Mouse (Mus musculus): Measurements from ENCODE around the gene Arl6ip1.

Arl6ip1 gene

DNA sequence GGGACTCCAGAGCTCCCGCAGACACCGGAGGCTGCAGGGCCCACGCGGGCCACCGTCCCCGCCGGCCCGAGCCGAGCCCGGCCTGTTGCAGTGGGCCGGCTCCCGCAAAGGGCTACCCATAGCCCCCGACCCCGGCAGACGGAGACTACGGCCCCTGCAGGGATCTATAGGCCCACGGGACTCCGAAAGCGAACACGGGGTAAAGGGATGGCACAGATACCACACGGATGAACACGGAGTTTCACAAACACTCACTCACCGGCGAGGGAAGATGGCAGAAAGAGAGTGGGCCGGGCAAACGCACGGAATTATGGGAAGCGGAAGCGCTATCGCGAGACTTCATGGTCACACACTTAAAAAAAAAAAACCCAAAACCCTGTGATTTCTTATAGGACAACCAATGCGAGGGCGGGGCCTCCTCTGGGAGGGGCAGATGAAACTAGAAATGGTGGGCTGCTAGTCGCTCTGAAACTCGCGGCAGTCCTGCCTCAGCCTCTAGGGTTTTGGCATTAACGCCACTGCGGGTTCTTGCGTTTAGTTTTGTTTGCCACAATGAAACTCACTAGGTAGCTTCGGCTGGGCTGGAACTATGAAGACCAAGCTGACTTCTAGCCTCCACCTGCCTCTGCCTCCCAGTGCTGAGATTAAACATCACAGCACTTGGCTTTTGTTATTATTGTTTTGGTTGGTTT, 13.4 kb downstream of the Arl6ip1 start, which contains the start of gene Rps15a:
Gene Rps15a (minus strand): TSS at position 312 of the 692 bp plus-strand sequence.
- DNase-seq, result peak; percentile 95

DNA sequence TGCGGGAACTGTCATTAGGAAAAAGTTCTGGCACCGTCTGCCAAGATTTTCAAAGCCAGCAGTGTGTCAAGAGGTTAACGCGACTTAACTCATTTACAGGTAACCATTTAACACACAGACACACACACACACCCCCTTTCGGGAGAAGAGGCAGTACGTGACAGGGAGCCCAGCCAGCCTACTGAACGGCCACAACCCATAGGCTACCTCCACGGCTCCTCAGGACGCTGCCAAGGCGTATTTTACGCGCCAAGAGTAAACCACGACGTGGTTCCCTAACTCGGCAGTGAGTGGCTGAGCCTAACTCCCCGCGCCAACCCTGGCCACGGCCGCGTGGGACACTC, 14.0 kb downstream of the Arl6ip1 start:
- no peak for DNase-seq

DNA sequence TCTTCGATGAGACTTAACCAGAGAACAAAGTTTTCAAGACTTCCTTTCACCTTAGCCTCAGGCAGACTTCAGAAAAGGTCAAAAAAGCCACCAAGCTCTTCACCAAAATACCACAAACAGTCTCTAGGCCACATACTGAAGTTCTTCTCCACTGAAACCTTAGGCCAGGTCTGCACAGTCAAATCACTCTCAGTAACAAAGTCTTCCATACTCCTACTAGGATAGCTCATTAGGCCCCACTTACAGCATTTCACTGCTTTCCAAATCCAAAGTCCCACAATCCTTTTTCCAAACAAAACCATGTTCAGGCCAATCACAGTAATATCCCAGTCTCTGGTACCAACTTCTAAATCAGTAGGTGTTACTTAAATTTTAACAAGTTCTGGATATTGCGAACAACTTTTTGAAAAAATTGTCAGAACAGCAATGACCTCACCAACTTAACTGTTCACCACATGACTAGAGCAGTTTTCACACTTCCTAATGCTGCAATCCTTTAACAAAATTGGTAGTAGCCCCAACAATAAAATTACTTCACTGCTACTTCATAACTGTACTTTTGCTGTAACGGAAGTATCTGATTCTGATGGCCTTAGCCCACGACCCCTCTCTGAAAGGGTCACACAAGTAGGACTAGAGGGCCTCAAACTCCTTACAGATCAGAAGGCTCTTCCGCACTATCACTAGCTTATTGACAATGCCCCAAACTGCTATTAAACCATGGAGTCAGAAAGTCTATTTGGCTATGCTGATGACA, 15.7 kb downstream of the Arl6ip1 start:
- DNase-seq, result no peak

DNA sequence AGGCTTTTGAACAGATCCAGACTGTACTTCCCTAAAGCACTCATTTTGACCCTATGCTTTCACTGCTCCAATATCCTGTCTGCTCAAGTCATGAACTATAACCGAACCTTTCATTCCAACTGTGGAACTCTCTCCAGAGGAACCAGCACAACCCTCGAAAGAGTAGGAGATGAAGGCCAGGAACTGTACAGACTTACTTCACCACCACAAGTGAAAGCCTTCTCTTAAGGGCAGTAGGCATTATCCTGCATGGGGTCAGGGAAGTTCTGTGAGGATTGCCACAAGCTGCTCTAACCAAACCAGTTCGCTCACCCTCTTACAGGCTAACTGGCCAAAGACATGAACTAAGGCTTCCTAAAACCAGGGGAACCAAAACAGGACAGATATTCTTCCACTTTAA, 18.3 kb downstream of the Arl6ip1 start:
- DNase-seq, result no peak

DNA sequence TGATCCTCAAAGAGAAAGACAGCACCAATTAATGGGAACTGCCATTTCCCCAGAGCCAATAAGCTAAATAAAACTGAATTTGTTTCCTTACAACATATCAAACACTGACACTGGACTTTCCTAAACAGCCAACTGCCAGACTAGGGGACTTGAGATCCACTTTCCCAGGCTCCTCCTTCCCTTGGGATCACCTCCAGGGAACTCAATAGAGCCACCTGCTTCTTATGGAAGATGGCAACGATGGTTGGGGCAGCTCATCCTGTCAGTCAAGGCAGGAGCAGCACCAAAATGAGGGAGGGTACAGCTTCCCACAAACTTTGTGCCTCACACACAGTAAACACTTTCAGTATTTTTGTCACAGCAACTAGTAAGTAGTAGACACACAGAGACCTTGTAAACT, 21.8 kb downstream of the Arl6ip1 start:
- DNase-seq, result no peak

DNA sequence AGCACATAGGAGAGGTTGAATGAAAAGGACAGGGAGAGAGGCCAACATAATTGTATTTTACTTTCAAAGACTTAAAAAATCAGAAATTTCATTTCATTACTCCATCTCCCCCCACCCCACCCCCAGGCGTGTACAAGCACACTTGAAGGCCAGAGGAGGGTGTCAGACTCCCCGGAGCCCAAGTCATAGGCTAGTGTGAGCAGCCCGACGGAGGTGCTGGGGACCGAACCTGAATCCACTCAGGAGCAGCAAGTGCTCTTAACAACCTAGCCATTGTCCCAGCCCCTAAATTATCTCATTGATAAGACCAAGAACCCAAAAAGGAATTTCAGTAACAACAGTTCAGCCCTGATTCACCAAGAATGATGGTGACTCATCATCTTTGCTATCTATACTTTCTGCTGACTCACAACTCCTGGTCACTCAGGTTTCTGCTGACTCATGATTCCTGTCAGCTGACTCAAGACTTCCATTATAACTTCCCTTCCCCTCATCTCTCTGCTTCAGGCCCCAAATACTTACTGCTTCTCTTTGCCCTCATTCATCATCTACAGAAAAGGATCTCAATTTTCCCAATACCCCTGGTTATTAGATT, 24.9 kb downstream of the Arl6ip1 start:
- DNase-seq, result no peak

DNA sequence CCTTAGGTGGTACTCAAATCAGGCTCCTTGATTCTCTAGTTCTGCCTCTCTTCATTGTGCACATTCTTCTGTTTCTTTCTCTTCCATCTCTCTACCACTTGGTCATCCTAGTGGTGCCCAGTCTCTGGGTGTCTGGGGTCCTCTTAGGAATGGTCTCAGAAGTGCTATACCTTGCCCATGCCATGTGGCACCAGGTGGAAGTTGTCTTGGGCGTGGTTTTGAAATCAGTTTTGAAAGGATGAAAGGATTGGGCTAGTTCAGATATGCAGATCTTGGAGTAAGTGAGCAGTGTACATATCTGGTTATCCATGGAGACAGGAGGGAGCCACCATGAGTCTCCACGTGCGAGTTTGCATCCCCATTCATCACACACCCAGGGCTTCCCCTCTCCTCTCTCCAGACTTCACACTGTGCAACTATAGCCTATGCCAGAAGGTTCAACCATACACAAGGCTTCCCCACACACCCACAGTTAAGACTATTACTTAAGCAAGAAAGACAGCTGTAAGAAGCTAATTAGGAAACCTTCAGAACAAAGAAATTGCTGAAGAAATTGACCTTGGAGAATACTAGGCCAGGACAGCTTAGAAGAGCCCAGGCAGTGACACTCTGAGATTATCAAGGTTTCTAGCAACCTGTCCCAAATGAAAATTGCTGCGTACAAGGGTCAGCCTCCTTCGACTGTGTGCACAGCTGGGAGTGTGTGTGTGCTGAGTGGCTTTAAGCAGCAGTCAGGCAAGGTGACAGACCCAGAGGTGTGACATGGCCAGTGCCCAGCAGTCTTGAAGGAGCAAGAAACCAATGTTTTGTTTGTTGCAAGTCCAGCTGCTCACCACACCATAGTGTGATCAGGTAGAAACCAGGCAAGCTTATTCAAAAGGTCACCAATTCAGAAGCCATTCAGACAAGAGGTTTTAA, 25.7 kb downstream of the Arl6ip1 start:
- DNase-seq, result no peak

DNA sequence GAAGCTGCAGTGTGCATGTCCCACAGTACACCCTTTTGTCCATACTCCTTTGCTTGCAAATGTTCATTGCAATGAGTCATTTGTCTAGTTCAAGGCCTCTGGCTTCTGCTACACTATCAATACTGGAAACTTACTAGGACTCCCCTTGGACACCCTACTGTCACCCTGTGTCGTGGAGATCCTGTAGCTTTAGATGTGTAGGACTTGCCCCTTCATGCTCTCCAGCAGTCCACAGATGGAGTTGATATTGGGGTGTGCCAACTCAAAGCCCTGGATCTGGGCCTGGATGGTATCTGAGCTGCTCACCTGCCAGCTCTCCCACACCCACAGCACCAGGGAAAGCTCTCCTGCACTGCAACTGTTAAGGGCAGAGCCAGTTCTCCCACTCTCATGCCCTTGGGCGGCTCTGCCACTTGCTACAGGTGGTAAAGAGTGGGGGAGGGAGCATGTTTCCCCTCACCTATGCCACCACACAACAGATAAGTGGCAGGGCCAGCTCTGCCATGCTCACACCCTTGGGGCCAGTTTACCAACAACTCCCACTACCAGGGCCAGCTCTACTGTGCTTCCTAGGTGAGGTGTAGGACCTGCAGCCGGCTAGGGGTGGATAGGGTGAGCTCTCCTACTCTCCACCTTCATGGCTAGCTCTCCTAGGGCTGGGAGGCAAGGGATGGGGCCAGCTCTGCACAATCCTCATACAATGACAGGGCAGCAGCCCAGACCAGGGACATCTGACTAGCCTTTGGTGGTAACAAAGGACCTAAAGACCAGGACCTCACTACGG, 26.6 kb downstream of the Arl6ip1 start:
- DNase-seq, result no peak

DNA sequence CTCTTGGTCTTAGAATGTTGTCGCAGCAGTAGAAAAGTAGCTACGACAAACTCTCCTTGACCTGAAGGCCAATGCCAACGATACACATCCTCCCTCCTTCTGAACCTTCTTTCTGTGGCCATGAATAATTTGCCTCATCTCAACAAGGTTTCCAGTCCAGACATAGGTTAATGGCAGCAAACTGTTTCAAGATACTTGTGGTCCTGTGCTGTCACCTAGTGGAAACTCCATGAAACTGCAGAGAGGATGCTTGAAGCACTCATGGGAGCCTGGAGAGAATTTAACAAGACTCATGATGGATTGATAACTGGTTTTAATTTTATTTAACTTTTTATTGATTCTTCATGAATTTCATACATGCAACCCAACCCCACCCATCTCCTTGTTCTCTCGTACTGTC, 27.2 kb downstream of the Arl6ip1 start:
- DNase-seq, result peak; percentile 60

DNA sequence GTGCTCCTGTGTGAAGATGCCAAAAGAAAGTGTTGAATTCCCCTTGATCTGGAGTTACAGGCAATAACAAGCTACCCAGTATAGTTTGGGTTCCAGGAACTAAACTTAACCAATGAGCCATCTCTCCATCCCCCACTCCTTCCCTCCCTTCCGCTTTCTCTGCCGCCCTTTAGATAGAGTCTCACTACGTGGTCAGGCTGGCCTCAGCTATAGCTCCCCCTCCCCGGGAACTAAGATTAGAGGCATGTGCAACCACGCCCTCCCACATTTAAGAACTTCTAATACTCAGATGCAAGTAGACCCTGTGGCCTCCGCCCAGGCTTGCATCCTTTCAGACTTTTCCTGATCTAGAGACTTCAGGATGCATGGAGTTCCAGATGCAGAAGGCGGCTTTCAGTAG, 31.8 kb downstream of the Arl6ip1 start:
- DNase-seq, result no peak

DNA sequence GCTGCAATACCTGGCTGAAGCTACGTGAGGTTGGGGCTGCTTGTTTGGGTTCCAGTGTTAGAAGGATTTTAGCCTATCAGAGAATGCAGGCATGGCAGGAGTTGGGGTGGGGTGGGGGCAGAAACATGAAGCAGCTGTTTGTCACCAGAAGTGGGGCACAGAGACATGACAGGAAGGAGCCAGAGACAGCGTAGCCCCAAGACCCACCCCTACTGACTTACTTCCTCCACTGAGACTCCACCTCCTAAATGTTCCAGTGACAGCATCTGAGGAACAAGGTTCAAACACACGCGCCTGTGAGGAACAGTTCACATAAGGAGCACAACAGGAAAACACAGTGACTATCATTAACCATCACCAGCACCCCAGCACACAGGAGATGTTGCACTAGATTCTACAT, 49.5 kb downstream of the Arl6ip1 start:
- no peak for DNase-seq

DNA sequence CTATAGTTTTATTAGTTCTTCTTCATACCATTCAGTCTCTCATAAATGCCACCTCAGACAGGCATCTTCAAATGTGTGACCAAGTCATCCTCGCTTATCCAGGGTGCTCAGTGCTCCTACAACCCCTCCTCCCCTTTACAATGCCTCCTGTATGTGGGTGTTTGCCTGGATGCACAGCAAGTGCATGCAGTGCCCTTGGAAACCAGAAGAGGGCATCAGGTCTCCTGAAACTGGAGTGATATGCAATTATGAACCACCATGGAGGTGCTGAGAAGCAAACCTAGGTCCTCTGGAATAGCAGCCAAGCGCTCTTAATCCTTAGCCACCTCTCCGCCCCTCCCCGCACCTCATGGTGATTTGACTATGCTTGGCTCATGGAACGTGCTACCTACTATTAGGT, 50.4 kb downstream of the Arl6ip1 start:
- DNase-seq, result no peak

Measured in cerebellum, adult 9-10 months (tissue).